Mouse (Mus musculus): ENCODE measurements around the gene Gm438.

DNA sequence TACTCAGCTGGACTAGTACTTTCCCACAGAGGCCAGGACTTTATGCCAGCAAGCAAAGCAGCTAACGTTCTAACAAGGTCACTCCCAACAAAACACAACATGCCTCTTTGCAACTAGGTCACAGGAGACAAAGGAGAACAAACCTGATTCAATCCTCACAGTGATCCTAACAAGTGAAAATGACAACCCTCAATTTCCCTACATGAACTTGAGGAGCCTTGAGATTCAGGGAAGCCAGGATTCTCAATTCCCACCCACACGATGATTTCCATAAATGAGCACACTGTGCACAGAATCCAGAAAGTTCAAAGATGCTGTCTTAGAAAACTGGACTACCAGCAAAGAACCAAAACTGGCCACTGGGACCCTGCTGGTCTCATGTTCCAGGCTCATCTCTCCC, 37.6 kb upstream of the Gm438 start:
- no peak for TF ChIP-seq USF1 (IDR thresholded peaks at IDR 0.05; ENCODE audit: low read depth)
- no peak for TF ChIP-seq E2F4 (IDR thresholded peaks at IDR 0.05; ENCODE audit: insufficient read depth)
- no peak for TF ChIP-seq POLR2A (IDR thresholded peaks at IDR 0.05; ENCODE audit: insufficient read length, low read depth)
- no peak for TF ChIP-seq MAX (IDR thresholded peaks at IDR 0.05; ENCODE audit: low read depth)
- TF ChIP-seq CEBPB (IDR thresholded peaks at IDR 0.05; ENCODE audit: insufficient read depth, poor library complexity, severe bottlenecking), result no peak
- TF ChIP-seq MYOG (IDR thresholded peaks at IDR 0.05; ENCODE audit: control insufficient read depth in 1 of 3, insufficient read depth in 1 of 3, insufficient read length in 2 of 3, low read depth in 2 of 3), result no peak
- TF ChIP-seq POLR2AphosphoS2 (IDR thresholded peaks at IDR 0.05; ENCODE audit: insufficient read length, low read depth), result no peak
- no peak for TF ChIP-seq MYOD1 (IDR thresholded peaks at IDR 0.05; ENCODE audit: control insufficient read depth in 1 of 3, insufficient read length in 2 of 3, low read depth in 2 of 3)
- TF ChIP-seq TCF3 (IDR thresholded peaks at IDR 0.05; ENCODE audit: insufficient read length, low read depth), result no peak
- TF ChIP-seq TCF12 (IDR thresholded peaks at IDR 0.05; ENCODE audit: insufficient read depth, poor library complexity, severe bottlenecking), result no peak
- TF ChIP-seq SRF (IDR thresholded peaks at IDR 0.05; ENCODE audit: control insufficient read depth, insufficient read length, low read depth), result no peak

Measured in myocyte (in vitro differentiated cells).